Mouse (Mus musculus) lung, postnatal 0 days (tissue): ENCODE data around the gene Tesk2. TPM values are rescaled to one million over a fixed set of nuclear protein-coding genes. Genes with fewer than 3 reads are reported as not detected.

Source experiments
- ATAC-seq: fragments of 200-750 bp; cut with Nextera tagmentation; 2 replicates; pipeline ENCODE4 v1.8.0; 2017; ENCODE audit warnings: moderate library complexity
- DNase-seq: peaks from one replicate; pipeline ENCODE4 v3.0.0-alpha.2; 2016; ENCODE audit warnings: low spot score
- H3K27ac ChIP-seq: fragments of 300-500 bp; sonication (generic); 2 replicates; pipeline ENCODE4 v1.5.1; 2014; ENCODE audit warnings: antibody characterized with exemption, mild to moderate bottlenecking, low read length, mixed read lengths
- H3K27me3 ChIP-seq: fragments of 300-500 bp; sonication (generic); replicated peaks from 2 replicates; pipeline ENCODE4 v1.6.1; 2014; ENCODE audit warnings: low read length, mixed read lengths; ENCODE audit not compliant: insufficient read depth
- H3K36me3 ChIP-seq: fragments of 300-500 bp; sonication (generic); 2 replicates; pipeline ENCODE4 v1.6.1; 2014; ENCODE audit warnings: low read length, mixed read lengths; ENCODE audit not compliant: insufficient read depth
- H3K4me1 ChIP-seq: fragments of 300-500 bp; sonication (generic); 2 replicates; pipeline ENCODE4 v1.6.1; 2014; ENCODE audit warnings: antibody characterized with exemption, low read depth, low read length, mixed read lengths; ENCODE audit not compliant: insufficient read depth
- H3K4me2 ChIP-seq: fragments of 300-500 bp; sonication (generic); replicated peaks from 2 replicates; pipeline ENCODE4 v1.6.1; 2014; ENCODE audit warnings: low read depth, mild to moderate bottlenecking, low read length, moderate library complexity, mixed read lengths
- H3K4me3 ChIP-seq: fragments of 300-500 bp; sonication (generic); 2 replicates; pipeline ENCODE4 v1.5.1; 2014; ENCODE audit warnings: low read depth, low read length
- H3K9ac ChIP-seq: fragments of 300-500 bp; sonication (generic); replicated peaks from 2 replicates; pipeline ENCODE4 v1.6.1; 2014; ENCODE audit warnings: low read depth, mild to moderate bottlenecking
- H3K9me3 ChIP-seq: fragments of 300-500 bp; sonication (generic); 2 replicates; pipeline ENCODE4 v1.6.1; 2016; ENCODE audit warnings: low read length, mixed read lengths
- CTCF ChIP-seq: IDR thresholded peaks from 2 replicates; pipeline ENCODE4 v1.5.1; 2016; ENCODE audit warnings: antibody characterized with exemption, mild to moderate bottlenecking
- EP300 ChIP-seq: IDR thresholded peaks from 2 replicates; pipeline ENCODE4 v1.6.1; 2016; ENCODE audit warnings: antibody characterized with exemption, mild to moderate bottlenecking, control low read depth
- WGBS: fragments of 180-500 bp; shearing (Covaris S2); extraction: QIAGEN DNeasy Blood & Tissue Kit; methylation state at CpG from one replicate; pipeline ENCODE4 v1.1.7; 2014; 5-methylcytosine and 5-hydroxymethylcytosine counted together
- polyA plus RNA-seq: library from polyadenylated mRNA; unstranded; fragments of >200 nt; fragmentation: Nextera tagmentation; extraction: Ambion mirVana; gene quantifications from 2 replicates; pipeline ENCODE4 v1.2.1, GENCODE M21; 2015

Tesk2 gene
- polyA plus RNA-seq, 1 experiment from 2014 or later: 4.0 TPM

DNA sequence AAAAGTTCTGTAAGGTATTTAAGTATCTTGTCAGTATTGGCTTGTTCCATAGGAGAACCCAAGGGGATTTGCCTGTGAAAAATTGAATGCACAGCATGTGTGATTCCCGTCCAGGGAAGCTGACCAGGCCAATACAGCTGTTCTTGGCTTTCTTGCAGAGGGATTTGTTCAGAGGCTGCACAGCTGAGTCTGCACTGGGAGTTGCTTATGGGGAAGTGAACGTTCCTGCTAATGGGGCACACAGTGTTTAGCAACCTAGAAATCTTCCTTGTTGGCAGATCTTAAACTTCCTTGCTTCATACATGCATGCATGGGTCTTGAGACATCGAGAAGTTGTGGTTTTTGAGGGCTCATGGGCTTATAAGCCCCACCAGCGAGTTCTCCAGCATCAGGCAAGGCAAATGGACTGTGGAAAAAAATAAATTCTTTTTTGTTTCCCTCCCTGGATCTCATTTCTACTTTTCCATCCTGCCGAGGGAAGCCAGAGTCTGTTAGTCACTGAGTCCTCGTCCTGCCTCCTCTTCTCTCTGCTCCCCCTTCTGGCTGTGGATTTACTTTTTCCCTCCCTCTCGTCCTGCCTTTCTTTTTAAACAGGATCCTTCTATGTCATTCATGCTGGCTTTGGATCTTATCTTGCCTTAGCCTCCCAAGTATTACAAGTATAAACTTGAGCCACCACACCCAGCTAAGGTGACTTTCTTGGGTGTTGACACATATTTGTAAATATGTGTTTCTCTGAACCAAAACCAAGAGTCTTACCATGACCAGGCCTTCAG lies 67.4 kb downstream of the Tesk2 start:
- Histone ChIP-seq H3K9ac (no peak overlapping the region), H3K4me3 (no peak overlapping the region), H3K27ac (no peak overlapping the region), H3K4me1 (no peaks in the 10 kb centered on the region), H3K27me3 (no peaks in the 10 kb centered on the region), H3K4me2 (no peak overlapping the region), H3K36me3 (no peaks in the 10 kb centered on the region; the same call in 1 of the 2 replicates), H3K9me3 (no peaks in the 10 kb centered on the region)
- 35% methylated on average over 7 of the region's 7 CpGs for WGBS
- ATAC-seq (peak; percentile 54), DNase-seq (peak; percentile 65)
- no peak for TF ChIP-seq EP300
- peak; percentile 41 for TF ChIP-seq CTCF

DNA sequence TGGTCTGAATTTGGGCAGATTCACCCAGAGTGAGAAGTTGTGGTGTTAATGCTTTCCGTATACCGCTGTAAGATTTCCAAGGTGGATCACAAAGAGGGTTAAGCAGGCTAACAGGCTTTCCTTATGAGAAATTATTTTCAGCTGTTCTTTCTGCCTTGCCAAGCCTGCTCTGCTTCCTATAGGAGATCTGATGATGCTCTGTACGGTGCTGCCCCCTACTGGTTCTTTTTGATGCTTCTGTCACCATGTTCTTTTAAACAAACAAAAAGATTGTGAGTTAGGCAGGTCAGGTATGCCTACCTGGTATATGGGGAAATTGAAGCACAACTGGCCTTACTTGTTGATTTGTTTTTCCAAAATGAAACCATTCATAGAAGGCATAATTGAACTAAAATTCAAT lies 68.2 kb downstream of the Tesk2 start:
- DNase-seq (peak; percentile 91), ATAC-seq (peak; percentile 75)
- Histone ChIP-seq H3K27ac (no peak overlapping the region), H3K9ac (no peak overlapping the region), H3K4me1 (no peaks in the 10 kb centered on the region), H3K4me2 (no peak overlapping the region), H3K4me3 (no peak overlapping the region), H3K27me3 (no peaks in the 10 kb centered on the region), H3K36me3 (no peaks in the 10 kb centered on the region; the same call in 1 of the 2 replicates), H3K9me3 (no peaks in the 10 kb centered on the region)
- 7% methylated on average over 3 of the region's 3 CpGs for WGBS
- TF ChIP-seq EP300 (no peak), CTCF (peak; percentile 90)

DNA sequence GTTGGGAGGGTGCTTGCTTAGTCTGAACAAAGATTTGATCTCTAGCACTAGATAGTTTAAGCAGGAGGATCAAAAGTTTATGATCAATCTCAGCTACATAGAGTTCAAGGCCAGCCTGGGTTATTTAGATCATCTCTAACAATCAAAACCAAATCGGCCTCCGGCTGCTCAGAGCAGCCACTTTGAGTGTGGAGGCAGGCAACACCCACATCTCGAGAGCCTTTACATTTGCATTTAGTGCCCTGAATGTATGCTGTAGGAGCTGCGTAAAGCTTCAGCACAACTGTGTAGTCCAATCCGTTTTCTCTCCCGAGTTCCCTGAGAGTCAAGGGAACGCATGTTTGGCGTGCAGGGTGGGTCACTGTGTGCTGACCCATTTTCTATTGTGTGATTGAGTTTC lies 71.7 kb downstream of the Tesk2 start:
- no peak overlapping the region for H3K4me3 ChIP-seq
- 84% methylated on average over 8 of the region's 8 CpGs for WGBS

DNA sequence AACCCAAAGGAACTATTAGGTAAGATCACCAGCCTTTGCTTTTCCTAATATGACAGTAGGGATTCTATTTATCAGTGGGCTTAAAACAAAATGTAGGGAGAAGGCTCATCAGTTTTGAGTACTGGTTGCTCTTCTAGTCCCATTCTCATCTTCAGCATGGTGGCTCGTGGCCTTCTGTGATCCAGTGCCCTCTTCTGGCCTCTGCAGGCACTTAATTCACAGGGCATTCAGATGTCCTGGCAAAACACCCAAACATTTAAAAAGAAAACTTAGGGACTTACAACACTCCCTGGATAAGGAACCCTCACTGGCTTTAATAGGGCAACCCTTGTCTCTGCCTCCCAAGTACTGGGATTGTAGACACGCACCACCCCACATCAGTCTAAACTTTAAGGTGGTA lies 73.5 kb downstream of the Tesk2 start:
- ATAC-seq (no peak), DNase-seq (no peak)
- no peaks in the 10 kb centered on the region for H3K4me1 ChIP-seq
- H3K9me3 ChIP-seq: no peaks in the 10 kb centered on the region
- 76% methylated on average over 2 of the region's 2 CpGs for WGBS
- H3K4me2 ChIP-seq: no peak overlapping the region
- H3K36me3 ChIP-seq: no peaks in the 10 kb centered on the region; the same call in 1 of the 2 replicates
- no peak overlapping the region for H3K9ac ChIP-seq
- H3K27ac ChIP-seq: no peak overlapping the region
- TF ChIP-seq EP300: no peak
- no peak for TF ChIP-seq CTCF
- H3K27me3 ChIP-seq: no peaks in the 10 kb centered on the region
- H3K4me3 ChIP-seq: no peak overlapping the region

More for the DNA sequence above, 71.7 kb downstream of the Tesk2 start:
- ATAC-seq (no peak), DNase-seq (no peak)
- H3K27ac ChIP-seq: no peak overlapping the region
- no peak overlapping the region for H3K4me2 ChIP-seq
- no peaks in the 10 kb centered on the region for H3K27me3 ChIP-seq
- no peaks in the 10 kb centered on the region for H3K9me3 ChIP-seq
- H3K36me3 ChIP-seq: no peaks in the 10 kb centered on the region; the same call in 1 of the 2 replicates
- TF ChIP-seq CTCF (no peak), EP300 (no peak)
- no peaks in the 10 kb centered on the region for H3K4me1 ChIP-seq
- no peak overlapping the region for H3K9ac ChIP-seq

DNA sequence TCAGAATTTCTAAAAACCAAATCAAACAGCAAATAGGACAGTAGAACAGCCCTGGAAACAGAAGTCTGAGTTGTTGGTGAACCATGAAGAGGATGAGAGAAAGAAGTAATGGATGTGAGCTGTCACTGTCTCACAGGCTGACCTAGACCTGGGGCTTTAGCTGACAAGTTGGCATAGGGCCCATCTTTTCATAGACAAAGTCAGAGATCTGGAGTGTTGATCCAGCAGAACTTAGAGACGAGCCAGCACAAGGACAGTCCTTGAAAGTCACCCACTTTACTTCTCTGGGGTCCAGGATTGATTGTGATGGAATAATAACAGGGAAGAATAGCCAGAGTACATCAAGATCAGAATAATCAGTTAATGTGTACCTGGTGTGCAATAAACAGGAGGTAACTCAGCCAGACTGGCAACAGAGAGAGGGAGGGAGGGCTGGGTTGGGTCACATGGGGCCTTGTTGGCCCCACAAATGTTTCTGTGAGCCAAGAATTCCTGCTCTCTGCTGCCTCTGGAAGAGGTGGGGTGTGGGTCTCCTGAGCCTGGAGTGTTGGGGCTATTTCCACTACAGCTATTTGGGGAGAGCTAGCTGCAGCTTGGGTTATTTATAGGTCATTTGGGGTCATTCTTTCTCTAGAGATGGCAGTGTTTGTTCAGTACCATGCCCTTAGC lies 75.8 kb downstream of the Tesk2 start:
- no peak overlapping the region for H3K4me2 ChIP-seq
- no peak for TF ChIP-seq EP300
- no peak for TF ChIP-seq CTCF
- ATAC-seq (no peak), DNase-seq (no peak)
- 24% methylated on average over 1 of the region's 1 CpGs for WGBS
- H3K9ac ChIP-seq: no peak overlapping the region
- H3K36me3 ChIP-seq: no peaks in the 10 kb centered on the region; the same call in 1 of the 2 replicates
- H3K4me1 ChIP-seq: no peaks in the 10 kb centered on the region
- no peak overlapping the region for H3K27ac ChIP-seq
- no peak overlapping the region for H3K4me3 ChIP-seq
- H3K9me3 ChIP-seq: no peaks in the 10 kb centered on the region
- H3K27me3 ChIP-seq: no peaks in the 10 kb centered on the region

DNA sequence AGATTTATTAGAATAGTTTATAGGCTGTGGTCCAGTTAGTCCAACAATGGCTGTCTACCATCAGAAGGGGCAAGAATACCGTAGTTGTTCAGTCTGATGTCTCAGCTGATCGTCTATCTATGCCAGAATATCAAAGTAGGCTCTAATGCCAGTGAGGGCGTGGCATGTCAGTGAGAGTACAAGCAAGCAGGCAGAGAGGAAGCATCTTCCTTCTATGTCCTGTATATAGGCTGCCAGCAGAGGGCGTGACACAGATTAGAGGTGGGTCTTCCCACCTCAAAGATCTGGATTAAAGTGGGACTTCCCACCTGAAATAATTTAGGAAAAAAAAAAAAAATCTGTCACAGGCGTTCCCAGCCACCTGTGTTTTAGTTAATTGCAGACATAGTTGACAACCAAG lies 79.2 kb downstream of the Tesk2 start:
- TF ChIP-seq CTCF (peak; percentile 60), EP300 (no peak)
- ATAC-seq (no peak), DNase-seq (no peak)
- Histone ChIP-seq H3K4me2 (no peak overlapping the region), H3K9ac (no peak overlapping the region), H3K27me3 (no peaks in the 10 kb centered on the region), H3K9me3 (no peaks in the 10 kb centered on the region), H3K4me3 (no peak overlapping the region), H3K36me3 (peaks cover 9% of the 10 kb centered on the region; the same call in 1 of the 2 replicates), H3K4me1 (no peaks in the 10 kb centered on the region), H3K27ac (no peak overlapping the region)
- WGBS: 36% methylated on average over 5 of the region's 5 CpGs
